Mouse (Mus musculus): ENCODE results near the gene Bet1l.

Gene Bet1l

DNA sequence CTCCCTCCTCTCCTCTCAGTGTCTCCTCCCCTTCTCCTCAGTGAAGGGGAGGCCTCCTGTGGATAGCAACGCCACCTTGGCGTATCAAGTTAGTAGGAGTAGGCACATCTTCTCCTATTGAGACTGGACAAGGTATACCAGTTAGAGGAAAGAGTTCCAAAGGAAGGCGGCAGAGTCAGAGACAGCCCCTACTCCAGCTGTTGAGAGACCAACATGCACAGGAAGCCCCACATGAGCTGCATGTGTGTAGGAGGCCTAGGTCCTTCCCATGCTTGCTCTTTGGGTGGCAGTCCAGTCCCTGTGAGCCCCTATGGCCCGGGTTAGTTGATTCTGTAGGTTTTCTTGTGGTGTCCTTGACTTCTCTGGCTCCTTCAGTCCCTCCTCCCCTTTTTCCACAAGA lies 24.0 kb downstream of the Bet1l start:
- DNase-seq (ENCODE audit: low spot score), result no peak

DNA sequence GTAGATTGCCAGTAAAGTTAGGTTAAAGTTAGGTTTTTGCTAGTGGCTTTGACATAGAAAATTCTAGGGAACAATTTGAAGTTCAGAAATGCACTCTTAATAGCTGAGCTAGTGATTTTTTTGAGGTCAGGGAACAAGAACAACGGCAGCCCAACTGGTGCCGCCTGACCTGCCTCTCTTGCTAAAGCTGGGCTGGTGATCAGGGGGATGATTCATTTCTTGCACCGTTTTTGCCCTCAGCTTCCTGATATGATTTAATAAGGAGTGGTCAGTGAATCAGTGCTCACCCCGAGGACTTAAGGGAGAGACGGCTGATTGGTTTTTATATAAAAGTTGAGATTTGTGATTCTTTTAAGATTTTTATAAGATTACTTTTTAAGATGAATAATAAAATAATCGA lies 25.9 kb downstream of the Bet1l start:
- no peak for DNase-seq (ENCODE audit: low spot score)

DNA sequence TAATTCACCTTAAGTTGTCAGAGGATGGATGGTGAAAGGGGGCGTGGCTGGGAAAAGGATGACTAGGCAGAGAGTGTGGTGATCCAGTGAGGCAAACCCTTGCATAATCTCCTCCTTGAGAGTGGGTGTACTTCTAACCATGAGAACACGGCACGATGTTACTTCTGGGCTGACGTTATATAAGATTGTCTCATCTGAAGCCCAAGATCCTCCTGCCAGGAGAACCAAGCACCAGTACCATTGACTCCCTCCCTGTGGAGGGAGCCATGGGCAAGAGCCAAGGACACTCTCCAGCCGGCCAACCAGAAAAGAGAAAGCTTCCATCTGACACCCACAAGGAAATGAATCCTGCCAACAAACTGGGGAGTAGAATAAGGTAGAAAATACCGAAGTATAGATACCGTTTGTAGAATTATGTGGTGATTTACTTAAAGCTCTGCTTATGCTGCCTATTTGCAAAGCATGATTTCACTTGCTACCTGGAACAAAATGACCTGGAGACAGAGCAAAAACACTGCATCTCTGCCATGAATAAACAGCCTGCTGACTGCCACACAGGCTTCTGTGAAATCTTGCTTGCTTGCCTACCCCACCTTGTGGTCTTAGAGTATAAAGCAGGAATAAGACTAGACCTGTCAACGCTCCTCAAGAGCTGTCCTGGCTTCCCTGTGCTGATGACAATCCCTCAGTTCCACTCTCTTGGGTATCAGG lies 29.1 kb downstream of the Bet1l start:
- DNase-seq (ENCODE audit: low spot score), result no peak

DNA sequence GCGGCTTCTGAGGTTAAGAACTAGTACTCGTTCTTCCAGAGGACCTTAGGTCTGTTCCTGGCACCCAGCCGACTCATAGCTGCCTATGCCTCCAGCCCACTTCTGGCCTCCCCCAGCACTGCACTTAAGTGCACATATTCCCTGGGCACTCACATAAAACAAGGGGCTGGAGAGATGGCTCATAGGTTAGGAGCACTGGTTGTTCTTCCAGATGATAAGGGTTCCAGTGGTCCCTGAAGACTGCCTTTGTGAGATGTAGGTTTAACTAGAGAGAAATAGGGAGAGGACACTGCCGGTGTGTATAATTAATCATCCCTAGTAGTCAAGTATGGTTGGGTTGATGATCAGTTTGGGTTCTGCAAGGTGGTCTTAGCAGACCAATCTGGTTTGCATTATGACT lies 34.6 kb downstream of the Bet1l start:
- no peak for DNase-seq (ENCODE audit: low spot score)

DNA sequence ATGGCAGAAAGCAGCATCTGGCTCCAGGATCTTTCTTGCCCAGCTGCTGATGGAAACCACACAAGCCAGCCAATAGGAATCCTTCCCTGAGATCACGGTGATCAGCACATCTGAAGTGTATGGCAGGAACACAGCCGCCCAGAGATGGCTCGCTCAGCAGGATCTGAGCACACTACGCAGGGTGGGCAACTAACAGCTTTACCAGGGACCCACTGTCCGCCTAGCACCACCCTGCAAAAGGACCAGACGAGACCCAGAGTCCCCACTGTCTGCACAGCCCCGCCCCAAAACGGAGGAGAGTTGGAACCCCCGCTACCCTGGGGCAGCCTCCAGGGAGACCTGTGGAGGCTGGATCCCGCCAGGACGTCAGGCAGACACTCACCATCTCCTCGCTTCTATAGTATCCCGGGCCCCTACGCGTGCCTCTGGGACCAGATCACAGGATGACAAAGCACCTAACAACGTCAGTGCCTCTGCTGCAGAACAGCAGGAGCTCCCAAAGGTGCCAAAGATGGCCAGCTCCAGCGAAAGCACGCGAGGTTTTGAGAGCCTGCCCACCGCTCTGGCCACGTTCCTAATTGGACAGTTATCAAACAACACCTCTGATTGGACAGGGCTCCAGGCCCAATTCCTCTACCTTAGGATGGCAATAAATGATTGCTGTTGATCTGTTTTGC lies 35.6 kb downstream of the Bet1l start, which contains the start of gene Zfp941:
Gene Zfp941 (minus strand): TSS at position 526 of the 677 bp plus-strand sequence.
- no peak for DNase-seq (ENCODE audit: low spot score)

DNA sequence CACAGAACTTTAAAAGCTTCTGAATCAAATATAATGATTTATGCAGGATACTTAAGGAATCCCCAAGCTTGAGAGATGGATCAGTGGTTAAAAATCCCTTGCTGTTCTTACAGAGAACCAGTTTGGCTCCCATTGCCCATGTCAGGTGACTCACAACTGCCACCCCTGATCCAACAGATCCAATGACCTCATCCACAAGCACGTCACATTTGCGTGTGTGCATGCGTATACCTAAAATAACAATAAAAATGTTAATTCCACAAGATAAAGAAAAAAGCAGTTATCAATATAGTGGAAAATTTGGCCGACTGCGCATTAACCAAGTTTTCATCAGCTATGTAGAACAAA lies 36.1 kb downstream of the Bet1l start:
- no peak for DNase-seq (ENCODE audit: low spot score)

DNA sequence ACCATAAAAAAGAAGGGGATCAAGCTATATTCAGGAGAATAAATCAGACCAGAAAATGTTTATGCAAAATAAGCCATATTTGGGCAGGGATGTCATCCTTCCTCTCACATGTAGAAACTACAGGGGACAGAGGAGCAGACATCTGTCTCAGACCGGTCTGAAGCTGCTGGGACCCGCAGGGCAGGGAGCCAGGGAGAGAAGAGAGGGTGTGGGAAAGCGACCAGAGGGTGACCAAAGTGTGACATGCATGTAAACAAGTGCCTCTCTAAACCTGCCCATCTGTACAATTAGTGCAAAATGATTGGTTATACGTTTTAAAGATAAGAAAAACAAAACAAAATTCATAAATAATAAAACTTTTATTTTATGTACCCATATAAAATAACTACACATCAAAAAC lies 37.2 kb downstream of the Bet1l start:
- DNase-seq (ENCODE audit: low spot score), result no peak

DNA sequence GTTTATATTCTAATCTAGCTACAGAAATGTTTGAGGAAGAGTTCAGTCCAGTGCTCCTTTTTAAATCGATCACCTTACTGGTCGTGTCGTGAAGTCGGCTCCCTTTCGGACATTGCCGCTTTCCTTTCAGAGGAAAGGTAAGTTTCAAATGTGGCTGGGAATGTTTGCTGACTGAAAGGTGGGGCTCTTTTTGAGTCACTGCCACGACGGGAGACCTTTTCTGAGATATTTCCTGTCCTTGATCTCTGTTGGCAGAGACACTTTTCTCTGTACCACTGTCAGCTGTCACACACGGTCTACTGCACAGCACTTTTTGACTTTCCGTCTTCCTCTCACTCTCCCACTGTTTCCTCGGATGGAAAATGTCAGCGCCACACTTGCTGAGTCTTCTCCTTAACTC lies 44.5 kb downstream of the Bet1l start:
- no peak for DNase-seq (ENCODE audit: low spot score)

DNA sequence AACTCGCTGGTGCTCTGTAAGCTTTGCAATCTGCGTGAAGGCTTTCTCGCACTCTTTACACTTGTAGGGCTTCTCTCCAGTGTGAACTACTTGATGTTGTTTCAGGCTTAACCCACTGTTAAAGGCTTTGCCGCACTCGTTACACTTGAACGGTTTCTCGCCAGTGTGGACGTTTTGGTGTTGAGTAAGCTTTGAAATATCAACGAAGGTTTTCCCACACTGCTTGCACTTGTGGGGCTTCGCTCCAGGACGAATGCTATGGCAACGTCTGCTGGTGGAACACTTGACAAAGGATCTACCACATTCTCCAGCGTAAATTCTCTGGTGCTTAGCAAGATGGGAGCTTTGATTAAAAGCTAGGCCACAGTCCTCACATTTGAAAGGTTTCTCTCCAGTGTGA lies 45.7 kb downstream of the Bet1l start:
- DNase-seq (ENCODE audit: low spot score), result no peak

DNA sequence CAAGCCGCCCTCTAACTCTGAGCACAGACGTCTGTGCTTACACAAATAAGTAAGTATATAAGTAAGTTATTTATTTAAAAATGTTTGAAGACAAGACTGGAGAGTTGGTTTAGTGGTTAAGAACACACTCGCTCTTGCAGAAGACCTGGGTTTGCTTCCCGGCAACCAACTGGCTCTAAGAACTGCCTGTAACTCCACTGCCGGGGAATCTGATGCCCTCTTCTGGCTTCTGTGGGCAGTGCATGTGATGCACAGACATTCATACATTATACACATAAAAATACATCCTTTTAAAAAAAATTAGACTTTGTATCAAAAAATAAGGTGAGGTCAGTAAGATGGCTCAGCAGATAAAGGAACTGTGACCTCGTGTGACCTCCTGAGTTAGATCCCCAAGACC lies 46.9 kb downstream of the Bet1l start:
- DNase-seq (ENCODE audit: low spot score), result no peak

DNA sequence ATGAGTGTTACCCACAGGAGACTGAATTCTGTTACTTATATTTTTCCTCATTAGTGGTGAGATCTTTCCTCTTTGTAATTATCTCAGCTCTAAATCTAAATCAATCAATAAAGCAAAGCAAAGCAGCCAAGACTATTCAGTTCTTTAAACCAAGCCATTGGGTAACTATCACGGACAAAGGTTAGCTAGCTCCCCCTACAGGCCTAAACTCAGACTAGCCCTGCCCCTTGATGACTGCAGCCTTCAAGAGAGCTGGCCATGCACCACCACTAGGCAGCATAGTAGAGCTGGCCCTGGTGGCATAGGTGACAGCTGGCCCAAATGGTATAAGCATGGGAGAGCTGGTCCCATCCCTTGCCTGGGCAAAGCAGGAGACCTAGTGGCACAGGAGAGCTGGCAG lies 51.7 kb downstream of the Bet1l start:
- DNase-seq (ENCODE audit: low spot score), result peak; percentile 30
